Mouse (Mus musculus): ENCODE data around the gene Srek1ip1. TPM values are rescaled to one million over a fixed set of nuclear protein-coding genes. Genes with fewer than 3 reads are reported as not detected.

Srek1ip1 gene
- total RNA-seq (2021), result 10 to 100 TPM; 14.4 to 15.0 TPM
- long read RNA-seq, experiment 1, transcript Srek1ip1-201 (5 exons, 2,365 nt), result major isoform, 7 of 8 reads
- long read RNA-seq, experiment 1, partial matches to known transcripts, result 0 of 8 reads
- long read RNA-seq, experiment 1, other reads (novel, unspliced or antisense), result 1 of 8 reads
- long read RNA-seq, experiment 2, transcript Srek1ip1-201 (5 exons, 2,365 nt), result major isoform, 11 of 12 reads
- long read RNA-seq, experiment 2, partial matches to known transcripts, result 0 of 12 reads
- long read RNA-seq, experiment 2, other reads (novel, unspliced or antisense), result 1 of 12 reads

- no peak for DNase-seq (ENCODE audit: low spot score in 2 of 2)
These were observed at the start of gene Srek1ip1 for GRCm38 (mm10) chr13:104792184-104792583. TSS of gene Srek1ip1 (plus strand) at chr13:104792484.

- DNase-seq (ENCODE audit: low spot score in 2 of 2), result no peak
These were observed 49.4 kb upstream of the Srek1ip1 start for GRCm38 (mm10) chr13:104742866-104743265.

- DNase-seq (ENCODE audit: low spot score in 2 of 2), result no peak
These were observed 45.3 kb upstream of the Srek1ip1 start for GRCm38 (mm10) chr13:104747032-104747431.

- DNase-seq (ENCODE audit: low spot score in 2 of 2), result no peak
These were observed 32.9 kb upstream of the Srek1ip1 start for GRCm38 (mm10) chr13:104759381-104759780.

- DNase-seq (ENCODE audit: low spot score in 2 of 2), result no peak
These were observed 29.9 kb upstream of the Srek1ip1 start for GRCm38 (mm10) chr13:104762401-104762800.

GRCm38 (mm10) chr13:104763193-104763592 is 29.1 kb upstream of the Srek1ip1 start:
- DNase-seq (ENCODE audit: low spot score in 2 of 2), result no peak

- no peak for DNase-seq (ENCODE audit: low spot score in 2 of 2)
These were observed 13.1 kb upstream of the Srek1ip1 start for GRCm38 (mm10) chr13:104779104-104779670.

GRCm38 (mm10) chr13:104787260-104787659 is 5.0 kb upstream of the Srek1ip1 start:
- DNase-seq (ENCODE audit: low spot score in 2 of 2), result no peak

- peak in 1 of 2 experiments; percentile 76 for DNase-seq (ENCODE audit: low spot score in 2 of 2)
These were observed 2.6 kb upstream of the Srek1ip1 start for GRCm38 (mm10) chr13:104789663-104790062.

GRCm38 (mm10) chr13:104794421-104794820 is 2.1 kb downstream of the Srek1ip1 start:
- DNase-seq (ENCODE audit: low spot score in 2 of 2), result no peak

GRCm38 (mm10) chr13:104799067-104799466 is 6.8 kb downstream of the Srek1ip1 start:
- DNase-seq (ENCODE audit: low spot score in 2 of 2), result no peak

GRCm38 (mm10) chr13:104799566-104800182 is 7.4 kb downstream of the Srek1ip1 start:
- DNase-seq (ENCODE audit: low spot score in 2 of 2), result no peak

- DNase-seq (ENCODE audit: low spot score in 2 of 2), result peak in 1 of 2 experiments; percentile 56
These were observed 13.4 kb downstream of the Srek1ip1 start for GRCm38 (mm10) chr13:104805681-104806080.

- DNase-seq (ENCODE audit: low spot score in 2 of 2), result no peak
These were observed 24.0 kb downstream of the Srek1ip1 start for GRCm38 (mm10) chr13:104816270-104816634.

GRCm38 (mm10) chr13:104816635-104817571 is 24.6 kb downstream of the Srek1ip1 start, which contains the start of gene Cwc27:
TSS of gene Cwc27 (minus strand) at chr13:104817142.
- peak; percentile 86 to 90 for DNase-seq (ENCODE audit: low spot score in 2 of 2)

- no peak for DNase-seq (ENCODE audit: low spot score in 2 of 2)
These were observed 25.4 kb downstream of the Srek1ip1 start for GRCm38 (mm10) chr13:104817696-104818095.

- no peak for DNase-seq (ENCODE audit: low spot score in 2 of 2)
These were observed 28.9 kb downstream of the Srek1ip1 start for GRCm38 (mm10) chr13:104821192-104821591.

GRCm38 (mm10) chr13:104821908-104822307 is 29.6 kb downstream of the Srek1ip1 start:
- no peak for DNase-seq (ENCODE audit: low spot score in 2 of 2)

GRCm38 (mm10) chr13:104822411-104822838 is 30.1 kb downstream of the Srek1ip1 start:
- DNase-seq (ENCODE audit: low spot score in 2 of 2), result no peak

- DNase-seq (ENCODE audit: low spot score in 2 of 2), result no peak
These were observed 33.2 kb downstream of the Srek1ip1 start for GRCm38 (mm10) chr13:104825470-104825869.

GRCm38 (mm10) chr13:104832811-104833210 is 40.5 kb downstream of the Srek1ip1 start:
- DNase-seq (ENCODE audit: low spot score in 2 of 2), result no peak
